Mouse (Mus musculus) bone marrow macrophage, adult 2 months (primary cell): ENCODE results near the gene 4930404N11Rik.

Experiments used
- CTCF ChIP-seq: IDR thresholded peaks from 2 replicates; pipeline ENCODE4 v1.5.1; 2012; ENCODE audit warnings: low read depth, mild to moderate bottlenecking, low read length, moderate library complexity
- POLR2A ChIP-seq: IDR thresholded peaks from 2 replicates; pipeline ENCODE4 v1.6.1; 2012; ENCODE audit warnings: mild to moderate bottlenecking, low read depth, low read length, borderline replicate concordance

DNA sequence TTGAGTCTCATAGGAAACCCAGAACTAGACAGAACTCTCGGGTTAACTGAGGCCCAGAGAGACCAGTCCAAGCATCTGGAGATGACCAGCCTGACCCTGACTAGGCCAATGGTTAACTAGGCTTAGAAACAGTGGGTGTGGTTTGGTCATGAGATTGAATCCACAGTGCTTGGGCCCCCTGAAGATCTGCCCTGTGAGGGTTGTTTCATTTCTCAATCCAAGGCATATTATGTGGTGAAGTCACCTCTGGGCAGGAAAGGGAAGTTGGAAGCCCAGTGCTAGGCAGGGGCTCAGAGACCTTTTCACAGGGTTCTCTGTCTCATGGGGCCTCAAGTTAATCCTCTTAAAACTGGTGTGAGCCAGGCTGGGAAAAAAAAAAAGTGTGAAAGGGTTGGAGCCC lies 6.8 kb downstream of the 4930404N11Rik start:
- TF ChIP-seq CTCF (no peak), POLR2A (no peak)
